Mouse (Mus musculus): ENCODE data around the gene Meis3.

DNA sequence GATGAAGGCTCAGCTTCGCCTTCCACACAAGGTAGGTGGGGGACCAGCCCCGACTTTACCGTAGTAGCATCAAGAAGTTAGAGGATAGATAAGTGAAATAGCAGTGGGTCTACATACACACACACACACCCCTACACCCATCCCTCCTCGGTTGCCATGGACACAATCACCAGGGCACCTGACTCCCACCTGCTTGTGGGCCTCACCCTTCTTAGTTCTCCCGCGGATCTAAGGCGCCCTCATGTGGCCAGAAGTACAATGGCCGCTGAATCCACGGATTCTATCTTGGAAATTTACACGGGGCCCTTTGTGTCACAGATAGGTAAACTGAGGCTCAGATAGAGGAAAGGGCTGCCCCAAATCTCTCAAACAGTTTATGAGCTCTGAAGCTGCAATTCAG, 21.4 kb upstream of the Meis3 start:
- TF ChIP-seq CTCF (IDR thresholded peaks at IDR 0.05; ENCODE audit: control insufficient read depth, insufficient read depth, insufficient read length) (peak; percentile 14), MAX (IDR thresholded peaks at IDR 0.05) (no peak)
